Mouse (Mus musculus) yolk sac, embryonic 10.5 days (tissue): Measurements from ENCODE around the gene Psg23.
"Not testable (repeated sequence)": the region's sequence is repeated elsewhere in the genome, so short reads cannot be mapped to it uniquely, and the experiment has no call there.

Experiments used
- DNase-seq: peaks from one replicate; pipeline ENCODE4 v3.0.0-alpha.2; 2017; ENCODE audit warnings: low spot score

Gene Psg23

GRCm38 (mm10) chr7:18616401-18616800 lies at the start of gene Psg23:
Gene Psg23, minus strand, starts transcription at chr7:18616501.
- DNase-seq = not testable (repeated sequence)

GRCm38 (mm10) chr7:18656625-18657024 lies 40.3 kb upstream of the Psg23 start, which contains the start of gene Psg21:
Gene Psg21, minus strand, starts transcription at chr7:18656725.
- not testable (repeated sequence) for DNase-seq

GRCm38 (mm10) chr7:18626921-18627320 lies 10.6 kb upstream of the Psg23 start:
- DNase-seq = not testable (repeated sequence)

GRCm38 (mm10) chr7:18567205-18567604 lies 49.1 kb downstream of the Psg23 start, which contains the start of gene Psg27:
Gene Psg27, minus strand, starts transcription at chr7:18567305.
- no peak for DNase-seq

GRCm38 (mm10) chr7:18559850-18560249 lies 56.5 kb downstream of the Psg23 start:
- no peak for DNase-seq
